Mouse (Mus musculus): ENCODE results near the gene Gm4064. TPM values are rescaled to one million over a fixed set of nuclear protein-coding genes. Genes with fewer than 3 reads are reported as not detected.
"Not testable (repeated sequence)": the region's sequence is repeated elsewhere in the genome, so short reads cannot be mapped to it uniquely, and the experiment has no call there.

Gene Gm4064
- total RNA-seq (2021) = not detected
- long read RNA-seq, experiment 1 = 0 reads
- long read RNA-seq, experiment 2 = 0 reads

DNA sequence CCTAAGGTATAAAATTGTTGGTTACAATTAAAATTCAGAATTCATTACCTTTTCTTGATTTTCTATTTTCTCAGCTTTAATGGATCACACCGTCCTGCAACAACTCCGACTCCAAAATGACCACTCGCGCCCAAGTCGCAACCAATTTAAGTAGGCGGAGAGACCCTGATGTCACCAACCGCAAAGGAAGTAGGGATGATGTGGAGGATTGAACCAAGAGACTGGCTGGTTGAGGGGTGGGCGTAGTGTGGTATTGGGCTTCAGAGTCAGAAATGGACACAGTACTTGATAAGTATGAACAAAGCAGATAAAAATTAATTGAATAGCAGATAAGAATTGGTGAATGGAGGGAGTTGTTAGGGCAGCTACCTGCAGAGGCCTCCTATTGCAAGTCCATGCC lies at the start of gene Gm4064:
Gm4064 (minus strand) TSS at position 101 of the 400 bp plus-strand sequence.
- intact Hi-C loops (cut with DNase I); DNase-seq: not testable (repeated sequence)

DNA sequence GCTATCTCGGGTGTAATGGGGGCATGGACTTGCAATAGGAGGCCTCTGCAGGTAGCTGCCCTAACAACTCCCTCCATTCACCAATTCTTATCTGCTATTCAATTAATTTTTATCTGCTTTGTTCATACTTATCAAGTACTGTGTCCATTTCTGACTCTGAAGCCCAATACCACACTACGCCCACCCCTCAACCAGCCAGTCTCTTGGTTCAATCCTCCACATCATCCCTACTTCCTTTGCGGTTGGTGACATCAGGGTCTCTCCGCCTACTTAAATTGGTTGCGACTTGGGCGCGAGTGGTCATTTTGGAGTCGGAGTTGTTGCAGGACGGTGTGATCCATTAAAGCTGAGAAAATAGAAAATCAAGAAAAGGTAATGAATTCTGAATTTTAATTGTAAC lies 34.4 kb upstream of the Gm4064 start, which contains the start of the genes Rbmy and Gm10256:
Rbmy (plus strand) TSS at position 301 of the 400 bp plus-strand sequence.
Gm10256 (plus strand) TSS at position 320 of the 400 bp plus-strand sequence.
- DNase-seq; intact Hi-C loops (cut with DNase I): not testable (repeated sequence)

Other genes starting within 250 kb of the Gm4064 start
- gene H2al2c, start 197.1 kb downstream of the Gm4064 start, total RNA-seq (2021) = not detected
- gene Sry, start 132.5 kb downstream of the Gm4064 start, total RNA-seq (2021) = not detected
- not detected for gene H2al2b, start 75.5 kb downstream of the Gm4064 start, total RNA-seq (2021)
- gene Rbmy, start 34.5 kb upstream of the Gm4064 start, total RNA-seq (2021) = not detected
- not detected for gene Gm10256, start 34.5 kb upstream of the Gm4064 start, total RNA-seq (2021)
- gene Gm10352, start 104.8 kb upstream of the Gm4064 start, total RNA-seq (2021) = not detected
- not detected for gene Gm29289, start 136.4 kb upstream of the Gm4064 start, total RNA-seq (2021)